Mouse (Mus musculus): ENCODE results near the gene Fam213a.

Gene Fam213a

DNA sequence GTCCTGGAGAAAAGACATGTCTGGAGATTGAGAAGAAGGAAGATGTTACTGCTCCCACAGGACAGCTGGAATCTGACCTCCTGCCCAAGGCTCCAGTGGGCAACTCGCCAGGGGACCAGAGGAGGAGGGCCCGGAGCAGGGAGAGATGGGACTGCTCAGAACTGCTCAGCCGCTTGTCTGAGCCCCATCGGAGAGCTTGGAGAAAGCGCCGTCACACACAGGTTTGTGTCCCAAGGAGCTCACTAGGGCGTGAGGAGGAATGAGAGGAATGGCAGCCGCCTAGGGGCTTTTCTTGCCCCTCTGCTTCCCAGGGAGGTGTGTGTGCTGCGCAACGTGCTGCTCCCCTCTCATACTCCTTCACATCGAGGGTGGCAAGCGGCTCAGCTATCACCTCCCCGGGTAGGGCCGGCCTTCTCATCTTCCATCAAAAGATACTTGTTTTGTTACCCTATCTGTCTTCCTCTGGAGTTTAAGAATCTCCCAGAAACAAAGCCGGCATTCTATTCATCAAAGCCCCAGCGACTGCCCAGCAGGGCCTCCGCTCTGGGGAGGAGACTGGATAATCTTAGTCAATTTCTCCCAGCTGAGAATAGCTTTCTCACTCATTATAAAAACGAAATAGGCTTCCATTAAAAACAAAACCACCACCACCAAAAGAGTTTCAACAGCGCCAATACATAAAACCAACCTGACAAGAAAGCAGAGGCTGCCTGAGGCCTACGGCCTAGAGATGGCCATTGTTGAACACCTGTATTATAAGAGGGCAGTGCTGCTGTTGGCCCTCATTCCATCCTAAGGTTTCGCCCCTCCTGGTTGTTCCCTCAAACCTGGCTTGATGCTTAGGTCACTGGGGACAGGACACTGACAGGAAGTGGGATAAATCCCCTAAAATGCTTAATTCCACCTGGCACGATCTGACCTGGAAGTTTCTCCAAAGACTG is 9.1 kb downstream of the Fam213a start:
- no peak for DNase-seq (ENCODE audit: low read depth)

DNA sequence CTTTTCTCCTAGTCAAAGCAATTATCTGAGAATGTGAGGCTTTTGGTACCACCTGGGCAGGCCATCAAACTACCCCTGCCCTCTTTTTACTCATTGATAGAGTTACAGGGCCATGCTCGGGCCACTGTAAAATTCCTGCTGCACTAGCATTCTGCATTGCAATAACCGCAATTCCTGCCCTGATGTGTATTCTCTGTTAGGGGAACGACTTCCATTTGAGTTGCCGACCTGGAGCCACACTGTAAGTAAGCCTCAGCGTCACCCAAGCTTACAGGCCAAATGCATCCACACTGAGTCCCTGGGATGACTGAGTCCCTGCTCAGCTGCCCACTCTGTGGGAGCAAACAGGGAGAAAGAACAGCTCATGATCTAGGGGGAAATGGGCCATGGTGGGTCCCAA is 12.0 kb downstream of the Fam213a start:
- DNase-seq (ENCODE audit: low read depth), result no peak

DNA sequence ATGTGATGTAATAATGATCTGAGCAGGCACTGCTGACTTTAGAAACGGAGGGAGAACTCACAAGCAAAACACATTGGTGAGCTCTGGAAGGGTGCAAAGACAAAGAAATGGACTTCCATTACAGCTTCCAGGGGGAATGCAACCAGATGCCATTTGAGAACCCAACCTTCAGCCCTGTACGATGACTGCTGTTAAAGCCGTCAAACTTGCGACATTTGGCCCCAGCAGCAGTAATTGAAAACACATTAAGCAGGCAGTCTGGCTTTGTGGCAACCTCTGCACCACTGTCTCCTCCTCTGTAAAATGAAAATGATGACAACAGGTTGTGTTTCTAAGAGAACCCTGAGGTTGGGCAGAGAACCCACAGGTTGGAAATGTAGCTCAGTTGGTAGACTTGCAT is 12.8 kb downstream of the Fam213a start:
- no peak for DNase-seq (ENCODE audit: low read depth)

DNA sequence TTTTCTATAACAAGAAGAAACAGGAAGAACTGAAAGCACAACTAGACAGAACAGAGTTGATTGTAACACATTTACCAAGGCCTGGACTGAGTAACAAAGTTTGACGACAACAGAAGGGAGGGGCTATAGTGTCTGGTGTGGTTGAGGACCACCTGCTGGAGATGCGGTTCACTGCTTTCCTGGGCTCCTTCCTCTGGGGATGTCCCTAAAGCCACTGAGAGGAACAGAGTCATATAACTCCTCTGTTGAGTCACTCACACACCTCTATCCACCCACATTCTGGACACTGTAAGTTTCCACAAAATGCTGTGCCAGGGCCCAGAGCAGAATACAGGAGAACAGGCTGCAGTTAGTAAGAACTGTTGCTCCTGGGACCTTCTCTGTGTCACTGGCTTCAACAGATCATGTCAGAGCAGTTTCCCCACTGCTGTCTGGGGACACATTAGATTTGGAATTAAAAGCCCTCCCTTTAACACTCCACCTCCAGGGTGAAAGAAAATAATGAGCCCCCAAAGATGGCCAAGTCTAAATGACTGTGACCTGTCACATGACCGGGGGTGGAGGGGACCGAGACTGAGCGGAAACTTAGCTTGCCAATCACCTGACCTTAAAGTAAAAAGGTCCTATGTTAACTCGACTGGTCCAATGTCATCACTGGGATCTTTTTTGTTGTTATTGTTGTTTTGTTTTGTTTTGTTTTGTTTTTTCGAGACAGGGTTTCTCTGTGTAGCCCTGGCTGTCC is 13.5 kb downstream of the Fam213a start:
- no peak for DNase-seq (ENCODE audit: low read depth)

DNA sequence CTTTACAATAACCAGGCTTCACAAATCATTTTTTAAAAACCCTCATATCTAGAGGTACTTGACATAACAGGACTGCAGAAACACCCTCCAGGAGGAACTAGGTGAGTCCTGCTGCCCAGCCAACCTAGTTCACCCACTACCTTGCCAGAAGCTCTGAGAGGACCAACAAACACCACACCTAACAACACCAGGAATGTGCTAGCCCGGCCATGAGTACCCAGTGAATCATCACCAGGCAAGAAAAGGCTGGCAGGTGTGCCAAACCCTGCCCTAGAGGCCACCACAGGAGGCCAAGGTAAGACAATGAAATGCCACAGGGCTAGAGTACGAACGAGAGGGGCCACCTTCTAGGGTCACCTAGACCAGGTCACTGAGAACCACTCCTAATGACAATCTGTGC is 17.4 kb downstream of the Fam213a start:
- DNase-seq (ENCODE audit: low read depth), result no peak

DNA sequence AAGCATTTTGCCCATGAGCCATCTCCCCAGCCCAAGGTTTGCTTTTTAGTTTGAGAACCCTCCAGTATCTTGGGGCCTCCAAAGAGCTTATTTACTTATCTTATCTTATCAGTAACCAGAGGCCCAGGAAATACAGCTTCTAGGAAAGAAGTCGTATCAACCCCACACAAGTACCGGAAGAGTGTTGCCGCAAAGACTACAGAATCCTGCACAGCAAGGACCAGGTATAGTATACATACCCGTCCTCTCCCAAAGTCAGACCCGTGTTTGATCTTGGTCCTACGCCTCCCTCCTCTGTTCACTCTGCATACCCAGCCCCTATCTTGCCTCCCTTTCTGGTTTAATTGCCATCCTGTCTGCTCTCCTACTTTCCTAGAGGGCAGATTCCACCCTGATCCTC is 21.1 kb downstream of the Fam213a start:
- peak; percentile 59 for DNase-seq (ENCODE audit: low read depth)

DNA sequence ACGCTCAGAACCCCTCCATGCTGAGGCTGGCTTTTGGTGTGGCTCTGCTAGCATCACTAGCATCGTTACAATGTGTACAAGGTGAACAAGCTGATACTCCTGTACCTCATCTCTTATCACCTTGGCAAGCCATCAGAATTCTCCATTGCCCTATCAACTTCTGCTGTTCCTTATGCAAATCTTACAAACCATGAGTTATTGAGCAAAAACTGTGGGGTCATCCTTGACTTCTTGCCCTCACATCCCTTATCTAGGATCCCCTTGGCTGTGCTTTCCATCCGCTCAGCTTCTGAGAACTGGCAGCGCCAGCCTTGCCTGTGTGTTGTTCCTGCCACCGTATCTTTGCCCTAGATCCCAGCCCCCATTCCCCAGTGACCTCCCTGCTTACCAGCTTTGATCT is 24.8 kb downstream of the Fam213a start:
- DNase-seq (ENCODE audit: low read depth), result peak; percentile 59

DNA sequence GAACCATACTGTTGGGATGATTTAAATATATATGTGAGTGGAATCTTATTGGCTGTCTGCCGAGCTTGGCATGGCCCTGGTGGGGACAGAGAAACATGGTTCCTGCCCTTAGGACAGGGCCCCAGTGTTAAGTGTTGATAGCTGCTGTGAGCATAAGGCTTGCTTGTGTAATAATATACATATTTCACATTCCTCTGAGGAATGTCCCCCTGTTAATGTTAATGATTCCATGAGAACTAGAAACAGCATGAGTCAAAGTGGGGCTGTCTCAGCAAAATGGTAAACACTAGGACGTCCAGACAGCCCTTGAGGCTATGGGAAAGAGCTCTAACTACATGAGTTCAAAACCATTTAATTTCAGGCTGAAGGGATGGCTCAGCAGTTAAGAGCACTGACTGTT is 26.4 kb downstream of the Fam213a start:
- DNase-seq (ENCODE audit: low read depth), result no peak

DNA sequence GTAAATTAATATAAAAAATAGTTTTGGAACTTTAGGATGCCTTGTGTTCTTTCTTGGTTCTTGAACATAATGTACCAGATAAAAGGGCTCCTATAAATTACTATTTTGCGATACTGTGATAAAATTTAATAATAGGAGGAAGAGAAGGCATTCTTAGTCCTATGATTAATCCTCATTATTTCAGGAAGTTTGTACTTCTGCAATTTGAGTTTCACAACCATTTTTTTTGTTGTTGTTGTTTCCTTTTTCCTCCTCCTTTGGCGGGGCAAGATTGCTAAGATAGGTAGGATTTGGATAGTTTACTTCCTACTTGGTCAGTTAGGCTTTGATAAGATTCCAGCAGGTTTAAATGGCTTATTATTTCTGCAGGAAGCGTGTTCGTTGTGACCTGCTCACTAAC is 28.0 kb downstream of the Fam213a start:
- DNase-seq (ENCODE audit: low read depth), result no peak

DNA sequence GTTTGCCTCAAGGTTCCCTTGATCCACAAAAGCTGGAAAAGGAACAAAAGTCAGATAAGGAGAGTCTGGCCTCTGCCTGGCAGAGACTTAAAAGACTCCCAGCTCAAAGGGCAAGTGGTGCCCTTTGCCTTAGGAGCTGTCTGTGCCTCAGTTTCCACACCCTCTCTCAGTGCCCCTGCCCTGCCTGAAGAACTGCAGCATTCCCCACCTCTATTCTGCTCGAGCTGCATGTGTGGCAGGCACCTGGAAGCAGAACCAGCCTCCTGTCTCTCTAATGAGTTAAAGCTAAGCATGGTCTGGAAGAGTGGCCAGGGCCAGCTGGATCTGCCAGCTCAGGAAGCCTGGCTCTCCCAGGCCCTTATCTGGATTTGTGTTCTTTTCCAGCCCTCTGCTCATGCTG is 33.9 kb downstream of the Fam213a start:
- no peak for DNase-seq (ENCODE audit: low read depth)

DNA sequence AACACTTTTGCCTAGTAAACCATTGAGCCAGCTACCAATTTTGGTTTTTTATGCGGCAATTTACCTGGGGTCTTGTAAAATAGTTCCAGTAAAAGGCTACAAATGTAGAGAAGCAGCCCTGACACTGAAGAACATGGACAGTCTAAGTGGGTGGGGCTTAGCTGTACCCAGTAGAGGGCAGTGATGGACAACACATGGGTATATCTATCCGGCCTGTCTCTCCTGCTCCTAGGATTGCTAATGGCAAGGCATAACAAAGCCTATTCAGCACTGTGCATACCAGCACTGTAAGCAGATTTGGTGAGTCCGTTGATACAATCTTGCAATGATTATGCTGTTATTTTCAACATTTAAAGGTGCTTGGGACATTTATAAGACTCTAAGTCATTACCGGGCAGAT is 34.6 kb downstream of the Fam213a start:
- no peak for DNase-seq (ENCODE audit: low read depth)

DNA sequence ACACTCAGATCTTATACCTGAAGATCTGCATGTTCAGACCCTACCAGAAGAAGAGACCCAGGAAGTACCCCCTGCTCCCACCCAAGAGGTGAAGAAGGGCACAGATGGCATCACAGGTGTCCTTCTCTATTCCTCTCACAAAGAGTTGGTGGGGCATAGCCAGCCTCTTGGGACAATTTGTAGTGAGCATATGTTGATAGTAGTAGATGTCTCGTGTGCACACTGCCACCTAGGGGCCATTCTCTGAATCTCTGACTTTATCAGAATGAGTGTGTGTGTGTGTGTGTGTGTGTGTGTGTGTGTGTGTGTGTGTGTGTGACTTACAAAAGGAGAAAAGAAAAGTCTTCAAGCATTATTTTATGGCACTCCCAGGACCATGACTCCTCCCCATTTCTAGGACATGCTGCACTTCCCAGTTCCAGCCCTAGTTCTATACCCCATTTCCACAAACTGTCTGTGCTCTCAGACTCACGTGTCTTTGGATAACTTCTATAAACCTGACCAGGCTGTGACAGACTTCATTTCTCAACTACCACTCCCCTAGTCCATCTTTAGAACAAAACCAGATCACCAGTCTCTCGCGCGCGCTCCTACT is 38.4 kb downstream of the Fam213a start:
- peak; percentile 81 for DNase-seq (ENCODE audit: low read depth)

DNA sequence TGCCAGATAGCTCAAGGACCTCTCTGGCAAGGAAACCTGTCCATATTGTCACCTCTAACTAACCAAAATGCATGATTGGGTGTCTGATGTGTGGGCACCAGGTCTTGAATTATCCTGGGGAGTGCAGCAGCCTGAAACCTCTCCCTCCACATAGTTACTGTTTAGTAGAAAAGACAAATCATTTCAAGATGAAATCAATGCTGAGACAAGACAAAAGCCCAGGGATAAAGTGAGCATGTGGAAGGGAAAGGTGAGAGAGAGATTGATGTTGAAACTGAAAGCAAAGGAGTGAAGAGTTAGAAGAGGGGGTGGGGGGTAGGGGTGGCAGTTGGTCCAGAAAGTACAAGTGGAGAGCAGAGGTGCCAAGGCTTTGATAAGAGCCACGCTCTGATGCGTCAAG is 45.5 kb downstream of the Fam213a start:
- DNase-seq (ENCODE audit: low read depth), result no peak

DNA sequence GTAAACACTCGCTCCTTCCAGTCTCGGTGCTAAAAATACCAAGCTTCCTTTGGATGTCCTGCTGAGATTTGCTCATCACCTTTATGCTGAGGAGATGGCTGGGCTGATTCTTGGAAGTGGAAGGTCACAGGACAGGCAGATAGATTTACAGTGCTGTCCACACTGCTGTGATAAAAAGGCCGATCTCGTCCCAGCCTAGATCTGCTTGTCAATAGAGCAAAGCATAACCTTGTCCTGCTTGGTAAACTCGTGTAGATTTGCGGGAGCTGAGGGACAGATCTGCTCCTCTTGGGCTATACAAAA is 46.0 kb downstream of the Fam213a start:
- no peak for DNase-seq (ENCODE audit: low read depth)

DNA sequence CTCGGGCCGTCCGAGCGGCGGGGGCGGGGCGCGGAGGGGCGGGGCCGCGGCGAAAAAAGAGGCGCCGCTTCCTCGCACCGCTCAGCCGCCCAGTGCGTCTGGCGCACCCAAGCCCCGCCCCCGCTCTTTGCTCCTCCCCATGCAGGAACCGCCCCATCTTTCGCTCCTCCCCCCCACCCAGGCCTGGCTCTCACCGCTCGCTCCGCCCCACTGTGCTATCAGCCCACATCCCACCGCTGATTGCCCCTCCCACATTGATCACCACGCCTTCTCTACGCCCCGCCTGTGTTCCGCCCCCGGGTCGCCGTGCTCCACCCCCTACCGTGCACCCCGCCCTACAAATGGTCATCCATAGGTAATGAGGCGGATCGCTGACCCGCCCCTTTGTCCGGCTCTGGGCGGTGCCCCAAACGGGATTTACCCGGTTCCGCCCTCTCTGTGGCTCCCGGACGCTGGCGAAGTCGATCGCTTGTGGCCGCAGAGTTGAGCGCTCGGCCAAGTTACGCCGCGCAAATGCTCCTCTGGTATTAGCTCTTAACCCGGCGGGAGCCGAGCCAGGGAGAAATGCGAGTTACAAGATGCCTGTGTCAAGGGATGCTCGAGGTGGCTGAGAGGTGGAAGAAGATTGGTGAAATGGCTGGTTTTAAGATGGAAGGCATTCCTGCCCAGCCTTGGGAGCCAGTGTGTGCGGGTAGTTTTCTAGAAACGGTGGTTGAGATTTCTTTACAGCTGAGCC is 46.6 kb downstream of the Fam213a start:
- DNase-seq (ENCODE audit: low read depth), result peak; percentile 88

DNA sequence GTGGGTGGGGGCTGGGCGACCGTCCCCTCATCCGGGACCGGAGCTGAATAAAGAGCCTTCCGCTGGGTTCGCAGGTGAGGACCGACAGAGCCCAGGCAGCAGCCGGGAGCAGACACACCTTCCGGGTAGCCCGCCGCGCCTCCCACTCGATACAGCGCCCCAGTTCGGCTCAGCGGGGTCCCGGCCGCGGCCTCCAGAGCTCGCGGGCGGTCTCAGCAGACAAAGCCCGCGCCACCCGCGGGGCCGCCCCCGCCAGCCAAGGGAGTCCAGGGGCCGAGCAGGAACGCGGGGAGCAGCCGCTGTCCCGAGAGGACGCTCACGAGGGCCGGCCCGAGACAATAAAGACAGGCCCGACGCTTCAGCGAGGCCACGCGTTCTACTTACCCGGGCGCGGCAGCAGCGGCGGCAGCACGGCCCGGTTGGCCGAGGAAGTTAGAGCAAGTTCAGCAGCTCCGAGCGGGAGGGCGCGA is 47.2 kb downstream of the Fam213a start, which contains the start of gene Tspan14:
Tspan14 (minus strand) TSS at position 416 of the 470 bp plus-strand sequence.
- no peak for DNase-seq (ENCODE audit: low read depth)

DNA sequence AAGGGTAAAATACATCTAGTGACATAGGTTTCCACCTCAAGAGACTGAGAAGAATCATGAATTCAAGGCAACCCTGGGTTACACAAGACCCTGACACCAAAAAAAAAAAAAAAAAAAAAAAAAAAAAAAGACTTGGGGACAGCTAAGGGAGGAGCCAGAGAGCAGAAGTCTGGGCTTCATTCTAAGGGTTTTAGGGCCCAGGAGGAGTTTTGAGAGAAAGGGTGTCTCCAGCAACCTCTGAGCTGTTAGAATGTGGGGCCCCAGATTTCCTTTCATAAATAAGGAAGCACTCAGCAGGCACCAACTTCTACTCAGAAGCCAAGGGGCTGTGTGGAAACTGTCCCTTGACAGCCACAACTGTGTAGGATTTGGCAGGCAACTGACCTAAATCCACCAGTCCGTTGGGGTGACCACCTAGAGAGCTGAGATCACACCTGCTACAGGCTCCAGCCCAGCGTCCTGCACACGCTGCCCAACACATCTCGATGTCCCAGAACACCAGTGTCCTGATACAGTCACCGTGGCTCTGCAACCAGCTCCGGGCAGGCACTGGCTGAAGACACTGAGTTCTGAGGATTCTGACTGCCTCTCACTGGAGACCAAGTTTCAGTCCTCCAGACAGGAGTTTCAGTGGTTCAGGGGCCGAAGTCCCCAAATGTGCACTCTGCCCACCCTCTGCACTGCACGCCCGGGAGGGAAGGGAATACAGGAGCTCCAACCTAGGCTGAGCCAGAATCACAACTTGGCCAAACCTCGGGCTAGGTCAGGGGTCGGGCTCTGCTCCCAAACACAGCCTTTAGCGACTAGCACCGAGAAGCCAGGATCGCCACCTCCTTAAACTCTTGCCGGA is 47.9 kb downstream of the Fam213a start:
- DNase-seq (ENCODE audit: low read depth), result no peak

DNA sequence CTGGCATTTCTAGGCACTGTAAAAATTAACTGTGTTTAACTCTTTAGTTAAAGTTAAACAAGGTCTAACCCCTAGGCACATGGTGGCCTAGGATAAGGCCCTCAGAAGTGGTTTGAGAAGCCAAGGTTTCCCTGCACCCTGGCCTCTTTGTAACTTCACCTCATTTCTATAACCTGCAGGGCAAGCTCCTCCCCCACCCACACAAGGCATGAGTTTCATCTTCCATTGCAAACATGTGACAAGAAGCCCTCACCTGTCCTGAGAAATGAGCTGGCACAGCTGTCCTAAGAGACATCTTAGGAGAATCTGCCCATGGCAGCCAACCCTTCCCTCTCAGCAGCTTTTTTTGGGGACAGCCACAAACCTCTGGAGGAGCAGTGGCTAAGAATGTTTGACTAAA is 48.7 kb downstream of the Fam213a start:
- DNase-seq (ENCODE audit: low read depth), result no peak

DNA sequence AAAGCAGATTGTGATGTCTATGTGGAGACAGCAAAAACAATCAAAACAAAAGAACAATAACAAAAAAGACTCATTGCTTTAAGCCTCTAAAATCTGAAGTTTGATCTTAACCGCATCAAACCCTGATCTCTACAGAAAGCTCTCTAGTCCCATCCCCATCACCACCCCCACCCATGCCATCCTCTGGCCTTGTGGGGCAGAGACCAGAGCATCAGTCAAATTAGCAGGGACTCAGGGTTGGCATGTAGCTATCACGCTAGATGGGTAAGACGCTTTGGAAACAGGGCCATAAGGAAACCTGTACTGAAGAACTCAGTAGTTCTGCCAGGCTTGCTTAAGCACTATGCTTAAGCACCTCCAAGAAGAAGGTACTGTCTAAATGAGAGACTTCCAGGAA is 49.4 kb downstream of the Fam213a start:
- no peak for DNase-seq (ENCODE audit: low read depth)

DNA sequence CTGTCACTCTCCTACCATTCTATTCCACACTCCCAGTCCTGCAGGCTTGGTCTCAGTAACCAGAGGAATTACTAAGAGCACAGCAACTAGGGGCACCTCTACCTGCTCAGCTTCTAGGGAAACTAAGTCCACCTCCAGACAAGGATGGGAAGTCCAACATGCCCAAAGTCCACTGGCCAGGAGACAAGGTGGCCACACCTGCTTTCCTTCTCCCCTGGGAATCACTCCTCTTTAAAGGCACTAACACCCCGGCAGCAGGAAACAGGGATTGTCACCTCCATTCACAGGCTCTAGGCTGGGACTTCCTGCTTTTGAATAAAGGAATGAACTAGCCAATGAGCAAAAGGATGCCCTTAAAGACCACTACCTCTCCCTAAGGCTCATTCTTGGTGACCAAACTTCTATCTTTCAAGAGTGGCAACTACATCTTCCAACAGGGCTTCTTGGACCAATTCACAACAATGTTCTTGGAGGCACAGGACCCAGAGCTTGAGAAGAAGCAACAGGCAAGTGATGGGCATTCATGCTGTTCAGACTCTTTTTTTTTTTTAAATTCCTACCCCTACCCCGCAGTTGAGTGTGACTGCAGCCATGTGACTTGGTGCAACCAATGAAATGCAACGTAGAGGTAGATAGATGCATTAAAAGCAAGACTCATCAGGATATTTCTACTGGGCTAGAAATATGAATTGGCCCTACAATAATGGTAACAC is 49.9 kb downstream of the Fam213a start:
- DNase-seq (ENCODE audit: low read depth), result no peak
